Mouse (Mus musculus) gastrocnemius, adult 18-20 months (tissue): ENCODE data around the gene Tmem45b. TPM values are rescaled to one million over a fixed set of nuclear protein-coding genes. Genes with fewer than 3 reads are reported as not detected.

ENCODE experiments used
- DNase-seq: peaks from one replicate; pipeline ENCODE4 v3.0.0; 2021; ENCODE audit warnings: low spot score
- total RNA-seq, 2 experiments: library from RNA; stranded (reverse); gene quantifications; 2 replicates each; pipeline ENCODE4 v1.2.3; 2021

The Tmem45b gene
- total RNA-seq, 2 experiments from 2014 or later: 0.87 to 2.8 TPM

GRCm38 (mm10) chr9:31404311-31404710 lies 60.0 kb downstream of the Tmem45b start:
- no peak for DNase-seq

- DNase-seq: peak; percentile 63
Measured at GRCm38 (mm10) chr9:31400441-31400840, 63.8 kb downstream of the Tmem45b start.

GRCm38 (mm10) chr9:31387206-31387605 lies 77.1 kb downstream of the Tmem45b start:
- no peak for DNase-seq

GRCm38 (mm10) chr9:31386368-31387180 lies 77.7 kb downstream of the Tmem45b start:
- DNase-seq: no peak

- DNase-seq: peak; percentile 95
Measured at GRCm38 (mm10) chr9:31385947-31386354, 78.3 kb downstream of the Tmem45b start, which contains the start of gene Nfrkb. TSS of gene Nfrkb (plus strand) at chr9:31386192.

GRCm38 (mm10) chr9:31385500-31385869 lies 78.8 kb downstream of the Tmem45b start:
- DNase-seq: no peak

GRCm38 (mm10) chr9:31384786-31385499 lies 79.3 kb downstream of the Tmem45b start:
- DNase-seq: no peak

- DNase-seq: no peak
Measured at GRCm38 (mm10) chr9:31376661-31377060, 87.6 kb downstream of the Tmem45b start.

Other genes starting within 250 kb of the Tmem45b start
- 1 to 10 TPM; 3.7 to 4.1 TPM for gene Prdm10, start 183.9 kb downstream of the Tmem45b start, total RNA-seq
- gene Nfrkb, start 78.3 kb downstream of the Tmem45b start, total RNA-seq: 1 to 10 TPM; 8.6 to 8.7 TPM